Mouse (Mus musculus): ENCODE results near the gene Phykpl. TPM values are rescaled to one million over a fixed set of nuclear protein-coding genes. Genes with fewer than 3 reads are reported as not detected.
A peak's percentile ranks its signal among the peaks of the same experiment; 100 is the strongest.

Phykpl gene
- polyA plus RNA-seq, 1 experiment from 2014 or later = 16.1 TPM

GRCm38 (mm10) chr11:51646245-51646644, 61.7 kb downstream of the Phykpl start:
- Histone ChIP-seq H3K9ac (ENCODE audit: low read length) (no peak overlapping the region), H3K36me3 (ENCODE audit: control insufficient read depth, insufficient read depth, low read length) (peaks cover 27% of the 10 kb centered on the region), H3K27me3 (ENCODE audit: control insufficient read depth, insufficient read depth, low read length) (no peaks in the 10 kb centered on the region), H3K4me2 (ENCODE audit: low read length) (no peak overlapping the region), H3K9me3 (ENCODE audit: control insufficient read depth, low read length) (no peaks in the 10 kb centered on the region), H3K4me3 (ENCODE audit: control insufficient read depth in 1 of 2, insufficient read depth in 1 of 2, low read depth in 1 of 2, low read length in 2 of 2) (no peak overlapping the region), H3K4me1 (ENCODE audit: control insufficient read depth in 2 of 2, insufficient read depth in 2 of 2, low read length in 2 of 2) (peaks cover 21 to 28% of the 10 kb centered on the region in 2 experiments), H3K27ac (replicated peaks in 1 of 2; ENCODE audit: control insufficient read depth in 1 of 2, insufficient read depth in 1 of 2, low read depth in 2 of 2, low read length in 2 of 2) (peak overlapping the region in 1 of 2 experiments; percentile 7; a peak in 1 of 4 replicates)
- 77% methylated on average over 7 of the region's 7 CpGs for WGBS
- no peak for ATAC-seq (ENCODE audit: insufficient number of reproducible peaks, insufficient read depth, low FRiP score, low read depth)

GRCm38 (mm10) chr11:51646751-51647667, 62.5 kb downstream of the Phykpl start:
- Histone ChIP-seq H3K9me3 (ENCODE audit: control insufficient read depth, low read length) (no peaks in the 10 kb centered on the region), H3K4me1 (ENCODE audit: control insufficient read depth in 2 of 2, insufficient read depth in 2 of 2, low read length in 2 of 2) (peaks cover 21 to 28% of the 10 kb centered on the region in 2 experiments), H3K4me3 (ENCODE audit: control insufficient read depth in 1 of 2, insufficient read depth in 1 of 2, low read depth in 1 of 2, low read length in 2 of 2) (no peak overlapping the region), H3K36me3 (ENCODE audit: control insufficient read depth, insufficient read depth, low read length) (peaks cover 27% of the 10 kb centered on the region), H3K27me3 (ENCODE audit: control insufficient read depth, insufficient read depth, low read length) (no peaks in the 10 kb centered on the region), H3K27ac (replicated peaks in 1 of 2; ENCODE audit: control insufficient read depth in 1 of 2, insufficient read depth in 1 of 2, low read depth in 2 of 2, low read length in 2 of 2) (peak overlapping the region; percentile 51 to 61), H3K9ac (ENCODE audit: low read length) (0 out of 2 replicates have a peak overlapping the region, but pooled peaks have one; percentile 18), H3K4me2 (ENCODE audit: low read length) (peak overlapping the region; percentile 16; the same call in 1 of the 2 replicates)
- 63% methylated on average over 15 of the region's 15 CpGs for WGBS
- no peak for ATAC-seq (ENCODE audit: insufficient number of reproducible peaks, insufficient read depth, low FRiP score, low read depth)

DNA sequence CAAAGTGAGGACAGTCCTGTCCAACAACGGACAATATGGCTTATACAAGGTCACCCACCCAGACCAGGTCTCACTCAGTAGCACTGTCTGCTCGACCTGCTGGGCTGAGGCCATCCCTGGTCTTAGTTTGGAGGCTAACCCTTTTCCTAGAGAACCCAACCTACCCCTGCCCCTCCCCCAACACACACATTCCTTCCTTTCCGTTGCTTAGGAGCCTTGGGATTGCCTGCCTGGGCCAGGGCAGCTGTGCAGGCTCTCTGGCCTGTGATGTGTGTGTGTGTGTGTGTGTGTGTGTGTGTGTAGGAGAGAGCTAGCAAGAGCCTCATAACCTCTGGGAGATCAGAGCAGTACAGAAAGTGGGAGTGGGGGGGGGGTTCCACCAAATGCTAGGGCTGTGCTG, 64.0 kb downstream of the Phykpl start:
- Histone ChIP-seq H3K9me3 (ENCODE audit: control insufficient read depth, low read length) (no peaks in the 10 kb centered on the region), H3K27ac (replicated peaks in 1 of 2; ENCODE audit: control insufficient read depth in 1 of 2, insufficient read depth in 1 of 2, low read depth in 2 of 2, low read length in 2 of 2) (peak overlapping the region in 1 of 2 experiments; percentile 9; a peak in 3 of 4 replicates), H3K27me3 (ENCODE audit: control insufficient read depth, insufficient read depth, low read length) (no peaks in the 10 kb centered on the region), H3K36me3 (ENCODE audit: control insufficient read depth, insufficient read depth, low read length) (peaks cover 17% of the 10 kb centered on the region), H3K4me1 (ENCODE audit: control insufficient read depth in 2 of 2, insufficient read depth in 2 of 2, low read length in 2 of 2) (peaks cover 21 to 25% of the 10 kb centered on the region in 2 experiments), H3K9ac (ENCODE audit: low read length) (peak overlapping the region; percentile 86; the same call in 1 of the 2 replicates), H3K4me2 (ENCODE audit: low read length) (peak overlapping the region; percentile 98), H3K4me3 (ENCODE audit: control insufficient read depth in 1 of 2, insufficient read depth in 1 of 2, low read depth in 1 of 2, low read length in 2 of 2) (peak overlapping the region; percentile 10 to 59; a peak in 3 of 4 replicates)
- WGBS = 18% methylated on average over 3 of the region's 3 CpGs
- ATAC-seq (ENCODE audit: insufficient number of reproducible peaks, insufficient read depth, low FRiP score, low read depth) = no peak

DNA sequence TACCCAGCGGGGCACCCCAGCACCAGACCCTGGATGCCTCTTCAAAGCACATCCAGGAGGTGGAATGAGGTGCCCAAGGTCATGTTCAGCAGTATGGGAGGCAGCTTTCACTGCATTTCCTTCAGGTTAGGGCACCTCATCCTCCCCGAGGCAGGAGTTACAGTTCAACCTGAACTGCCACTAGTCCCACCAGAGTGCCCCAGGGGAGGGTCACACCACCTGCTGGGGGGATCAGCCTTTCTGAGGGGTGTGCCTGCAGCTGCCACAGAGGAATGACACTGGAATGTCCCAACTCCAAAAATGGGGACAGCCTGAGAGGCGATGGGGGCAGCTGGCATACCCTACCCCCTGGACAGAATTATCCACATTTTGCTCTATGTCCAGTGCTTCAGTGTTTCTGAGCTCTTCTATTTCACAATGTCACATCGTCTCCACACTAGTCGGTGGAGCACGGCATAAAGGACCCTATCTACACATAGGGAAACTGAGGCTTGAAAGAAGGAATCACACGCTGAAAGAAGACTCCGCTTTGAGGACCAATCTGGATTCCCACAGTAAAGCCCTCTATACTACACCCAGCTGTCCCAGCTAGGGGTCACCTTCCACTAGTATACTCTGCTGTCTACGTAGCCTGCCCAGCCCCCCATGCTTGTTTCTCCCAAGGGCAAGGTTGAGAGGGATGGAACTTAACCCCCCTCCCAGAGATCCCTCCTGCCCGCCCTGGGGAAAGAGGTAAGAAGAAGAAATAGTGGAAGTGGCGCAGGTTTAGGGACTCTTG, 64.7 kb downstream of the Phykpl start:
- H3K4me3 ChIP-seq (ENCODE audit: control insufficient read depth in 1 of 2, insufficient read depth in 1 of 2, low read depth in 1 of 2, low read length in 2 of 2) = peak overlapping the region; percentile 59 to 72
- ATAC-seq (ENCODE audit: insufficient number of reproducible peaks, insufficient read depth, low FRiP score, low read depth) = no peak

GRCm38 (mm10) chr11:51649889-51650199, 65.3 kb downstream of the Phykpl start:
- H3K4me2 ChIP-seq (ENCODE audit: low read length) = peak overlapping the region; percentile 98
- H3K27ac ChIP-seq (replicated peaks in 1 of 2; ENCODE audit: control insufficient read depth in 1 of 2, insufficient read depth in 1 of 2, low read depth in 2 of 2, low read length in 2 of 2) = peak overlapping the region in 1 of 2 experiments; percentile 9; a peak in 2 of 4 replicates
- H3K9me3 ChIP-seq (ENCODE audit: control insufficient read depth, low read length) = no peaks in the 10 kb centered on the region
- no peak for ATAC-seq (ENCODE audit: insufficient number of reproducible peaks, insufficient read depth, low FRiP score, low read depth)
- H3K27me3 ChIP-seq (ENCODE audit: control insufficient read depth, insufficient read depth, low read length) = no peaks in the 10 kb centered on the region
- H3K4me1 ChIP-seq (ENCODE audit: control insufficient read depth in 2 of 2, insufficient read depth in 2 of 2, low read length in 2 of 2) = peaks cover 21 to 25% of the 10 kb centered on the region in 2 experiments
- peak overlapping the region; percentile 86 for H3K9ac ChIP-seq (ENCODE audit: low read length)
- H3K4me3 ChIP-seq (ENCODE audit: control insufficient read depth in 1 of 2, insufficient read depth in 1 of 2, low read depth in 1 of 2, low read length in 2 of 2) = peak overlapping the region; percentile 59 to 72
- H3K36me3 ChIP-seq (ENCODE audit: control insufficient read depth, insufficient read depth, low read length) = peaks cover 6% of the 10 kb centered on the region
- WGBS = 6% methylated on average over 7 of the region's 7 CpGs

More for the DNA sequence above, 64.7 kb downstream of the Phykpl start:
- Histone ChIP-seq H3K4me1 (ENCODE audit: control insufficient read depth in 2 of 2, insufficient read depth in 2 of 2, low read length in 2 of 2) (peaks cover 21 to 25% of the 10 kb centered on the region in 2 experiments), H3K27me3 (ENCODE audit: control insufficient read depth, insufficient read depth, low read length) (no peaks in the 10 kb centered on the region), H3K9me3 (ENCODE audit: control insufficient read depth, low read length) (no peaks in the 10 kb centered on the region), H3K36me3 (ENCODE audit: control insufficient read depth, insufficient read depth, low read length) (peaks cover 10% of the 10 kb centered on the region), H3K9ac (ENCODE audit: low read length) (peak overlapping the region; percentile 86), H3K4me2 (ENCODE audit: low read length) (peak overlapping the region; percentile 98), H3K27ac (replicated peaks in 1 of 2; ENCODE audit: control insufficient read depth in 1 of 2, insufficient read depth in 1 of 2, low read depth in 2 of 2, low read length in 2 of 2) (peak overlapping the region in 1 of 2 experiments; percentile 9; a peak in 3 of 4 replicates)
- 35% methylated on average over 11 of the region's 11 CpGs for WGBS

- Histone ChIP-seq H3K4me1 (ENCODE audit: control insufficient read depth in 2 of 2, insufficient read depth in 2 of 2, low read length in 2 of 2) (peaks cover 21 to 25% of the 10 kb centered on the region in 2 experiments), H3K9ac (ENCODE audit: low read length) (peak overlapping the region; percentile 86), H3K4me2 (ENCODE audit: low read length) (peak overlapping the region; percentile 98), H3K27me3 (ENCODE audit: control insufficient read depth, insufficient read depth, low read length) (no peaks in the 10 kb centered on the region), H3K9me3 (ENCODE audit: control insufficient read depth, low read length) (no peaks in the 10 kb centered on the region), H3K27ac (replicated peaks in 1 of 2; ENCODE audit: control insufficient read depth in 1 of 2, insufficient read depth in 1 of 2, low read depth in 2 of 2, low read length in 2 of 2) (peak overlapping the region in 1 of 2 experiments; percentile 59; a peak in 2 of 4 replicates), H3K36me3 (ENCODE audit: control insufficient read depth, insufficient read depth, low read length) (peaks cover 2% of the 10 kb centered on the region), H3K4me3 (ENCODE audit: control insufficient read depth in 1 of 2, insufficient read depth in 1 of 2, low read depth in 1 of 2, low read length in 2 of 2) (peak overlapping the region; percentile 59 to 72)
- peak; percentile 18; the same call in 1 of the 2 replicates for ATAC-seq (ENCODE audit: insufficient number of reproducible peaks, insufficient read depth, low FRiP score, low read depth)
- 1% methylated on average over 29 of the region's 30 CpGs for WGBS
Measured at GRCm38 (mm10) chr11:51650261-51650660, 65.7 kb downstream of the Phykpl start.
